Mouse (Mus musculus): Measurements from ENCODE around the gene Zfand4.

- TF ChIP-seq MYOD1 (IDR thresholded peaks at IDR 0.05; ENCODE audit: control insufficient read depth, insufficient read length, low read depth) (no peak), MYOG (IDR thresholded peaks at IDR 0.05; ENCODE audit: control insufficient read depth, extremely low read depth, insufficient read length) (no peak), CTCF (IDR thresholded peaks at IDR 0.05; ENCODE audit: control insufficient read depth, insufficient read depth, insufficient read length) (no peak), CEBPB (IDR thresholded peaks at IDR 0.05; ENCODE audit: low read depth) (no peak), MAX (IDR thresholded peaks at IDR 0.05) (no peak)
These were observed 1.6 kb downstream of the Zfand4 start for GRCm38 (mm10) chr6:116265603-116266002.
